Mouse (Mus musculus): ENCODE results near the gene Gtf2i. TPM values are rescaled to one million over a fixed set of nuclear protein-coding genes. Genes with fewer than 3 reads are reported as not detected.

Gene Gtf2i
- total and polyA plus RNA-seq, 2 experiments from 2014 or later = 77.2 to 96.4 TPM

GRCm38 (mm10) chr5:134282603-134283002 lies 32.0 kb downstream of the Gtf2i start:
- no peaks in the 10 kb centered on the region for H3K4me1 ChIP-seq (ENCODE audit: insufficient read depth, low read length)
- TF ChIP-seq CTCF (IDR thresholded peaks at IDR 0.05) = no peak
- no peak overlapping the region for H3K27ac ChIP-seq (ENCODE audit: low read depth, low read length)
- H3K4me2 ChIP-seq (ENCODE audit: low read depth, low read length, poor library complexity, severe bottlenecking) = no peak overlapping the region
- H3K4me3 ChIP-seq (ENCODE audit: low read depth, low read length) = no peak overlapping the region
- ATAC-seq (ENCODE audit: low FRiP score) = no peak
- H3K36me3 ChIP-seq (ENCODE audit: insufficient read depth, low read length) = peaks cover 54% of the 10 kb centered on the region
- 93% methylated on average over 9 of the region's 9 CpGs for WGBS
- no peaks in the 10 kb centered on the region for H3K27me3 ChIP-seq (ENCODE audit: insufficient read depth, low read length)
- no peaks in the 10 kb centered on the region for H3K9me3 ChIP-seq (ENCODE audit: low read length)
- DNase-seq (ENCODE audit: low spot score) = no peak
- H3K9ac ChIP-seq (replicated peaks; ENCODE audit: low read length, poor library complexity, severe bottlenecking) = no peak overlapping the region

GRCm38 (mm10) chr5:134282076-134282475 lies 32.5 kb downstream of the Gtf2i start:
- no peaks in the 10 kb centered on the region for H3K4me1 ChIP-seq (ENCODE audit: insufficient read depth, low read length)
- 73% methylated on average over 3 of the region's 3 CpGs for WGBS
- H3K36me3 ChIP-seq (ENCODE audit: insufficient read depth, low read length) = peaks cover 51% of the 10 kb centered on the region
- H3K4me2 ChIP-seq (ENCODE audit: low read depth, low read length, poor library complexity, severe bottlenecking) = no peak overlapping the region
- H3K9me3 ChIP-seq (ENCODE audit: low read length) = no peaks in the 10 kb centered on the region
- H3K27me3 ChIP-seq (ENCODE audit: insufficient read depth, low read length) = no peaks in the 10 kb centered on the region
- no peak overlapping the region for H3K9ac ChIP-seq (replicated peaks; ENCODE audit: low read length, poor library complexity, severe bottlenecking)
- ATAC-seq (ENCODE audit: low FRiP score) (no peak), DNase-seq (ENCODE audit: low spot score) (no peak)
- no peak for TF ChIP-seq CTCF (IDR thresholded peaks at IDR 0.05)
- H3K27ac ChIP-seq (ENCODE audit: low read depth, low read length) = no peak overlapping the region
- no peak overlapping the region for H3K4me3 ChIP-seq (ENCODE audit: low read depth, low read length)

DNA sequence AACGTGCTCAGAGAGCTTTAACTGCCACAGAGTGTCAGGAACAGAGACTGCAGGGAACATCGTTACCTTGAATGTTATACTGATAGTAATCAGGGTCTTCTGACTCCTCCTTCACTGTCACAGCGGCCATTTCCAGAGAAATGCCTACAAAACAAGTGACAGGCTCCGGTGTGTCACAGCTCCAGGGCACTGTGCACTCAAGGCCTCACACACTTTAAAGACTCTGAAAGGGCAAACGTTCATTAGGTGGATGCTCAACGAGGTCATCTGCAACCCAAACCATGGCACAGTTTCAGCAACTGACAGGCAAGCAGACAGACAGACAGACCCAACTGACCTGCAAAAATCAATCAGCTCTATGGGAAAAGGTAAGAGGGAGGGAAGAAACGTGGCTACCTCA lies 35.2 kb downstream of the Gtf2i start:
- H3K27me3 ChIP-seq (ENCODE audit: insufficient read depth, low read length) = no peaks in the 10 kb centered on the region
- H3K9ac ChIP-seq (replicated peaks; ENCODE audit: low read length, poor library complexity, severe bottlenecking) = no peak overlapping the region
- DNase-seq (ENCODE audit: low spot score) = no peak
- H3K4me1 ChIP-seq (ENCODE audit: insufficient read depth, low read length) = no peaks in the 10 kb centered on the region
- ATAC-seq (ENCODE audit: low FRiP score) = no peak
- H3K36me3 ChIP-seq (ENCODE audit: insufficient read depth, low read length) = peaks cover 49% of the 10 kb centered on the region
- no peak for TF ChIP-seq CTCF (IDR thresholded peaks at IDR 0.05)
- no peak overlapping the region for H3K4me3 ChIP-seq (ENCODE audit: low read depth, low read length)
- H3K27ac ChIP-seq (ENCODE audit: low read depth, low read length) = no peak overlapping the region
- no peaks in the 10 kb centered on the region for H3K9me3 ChIP-seq (ENCODE audit: low read length)
- H3K4me2 ChIP-seq (ENCODE audit: low read depth, low read length, poor library complexity, severe bottlenecking) = no peak overlapping the region
- 89% methylated on average over 7 of the region's 7 CpGs for WGBS

GRCm38 (mm10) chr5:134277109-134277508 lies 37.5 kb downstream of the Gtf2i start:
- Histone ChIP-seq H3K4me2 (ENCODE audit: low read depth, low read length, poor library complexity, severe bottlenecking) (no peak overlapping the region), H3K27me3 (ENCODE audit: insufficient read depth, low read length) (no peaks in the 10 kb centered on the region), H3K27ac (ENCODE audit: low read depth, low read length) (no peak overlapping the region), H3K36me3 (ENCODE audit: insufficient read depth, low read length) (peaks cover 57% of the 10 kb centered on the region), H3K4me3 (ENCODE audit: low read depth, low read length) (no peak overlapping the region), H3K4me1 (ENCODE audit: insufficient read depth, low read length) (no peaks in the 10 kb centered on the region), H3K9me3 (ENCODE audit: low read length) (no peaks in the 10 kb centered on the region), H3K9ac (replicated peaks; ENCODE audit: low read length, poor library complexity, severe bottlenecking) (no peak overlapping the region)
- ATAC-seq (ENCODE audit: low FRiP score) = no peak
- WGBS = 84% methylated on average over 4 of the region's 4 CpGs
- no peak for TF ChIP-seq CTCF (IDR thresholded peaks at IDR 0.05)
- DNase-seq (ENCODE audit: low spot score) = no peak

- Histone ChIP-seq H3K27ac (ENCODE audit: low read depth, low read length) (no peak overlapping the region), H3K4me1 (ENCODE audit: insufficient read depth, low read length) (no peaks in the 10 kb centered on the region), H3K4me2 (ENCODE audit: low read depth, low read length, poor library complexity, severe bottlenecking) (no peak overlapping the region), H3K36me3 (ENCODE audit: insufficient read depth, low read length) (peaks cover 64% of the 10 kb centered on the region), H3K27me3 (ENCODE audit: insufficient read depth, low read length) (no peaks in the 10 kb centered on the region), H3K4me3 (ENCODE audit: low read depth, low read length) (no peak overlapping the region), H3K9me3 (ENCODE audit: low read length) (no peaks in the 10 kb centered on the region), H3K9ac (replicated peaks; ENCODE audit: low read length, poor library complexity, severe bottlenecking) (no peak overlapping the region)
- WGBS = 88% methylated on average over 10 of the region's 10 CpGs
- no peak for DNase-seq (ENCODE audit: low spot score)
- no peak for TF ChIP-seq CTCF (IDR thresholded peaks at IDR 0.05)
- no peak for ATAC-seq (ENCODE audit: low FRiP score)
These were observed 39.0 kb downstream of the Gtf2i start for GRCm38 (mm10) chr5:134275556-134275955.

DNA sequence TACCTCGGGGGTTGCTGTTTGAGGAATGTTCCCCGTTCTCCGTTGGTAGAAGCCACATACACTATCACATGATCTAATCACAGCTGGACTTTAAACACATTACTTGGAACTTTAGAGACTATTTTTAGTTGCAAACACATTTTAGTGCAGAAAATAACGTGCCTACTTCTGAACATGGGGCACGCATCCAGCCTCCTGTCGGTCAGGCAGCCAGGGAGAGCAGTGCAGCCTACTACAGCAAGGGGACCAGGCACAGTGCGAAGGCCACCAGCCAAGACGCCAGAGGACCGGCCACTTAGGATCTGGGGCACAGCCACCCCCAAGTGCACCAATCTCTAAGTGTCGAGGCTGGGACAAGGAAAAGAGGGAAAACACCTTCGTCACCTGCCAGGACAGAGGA lies 39.5 kb downstream of the Gtf2i start:
- H3K36me3 ChIP-seq (ENCODE audit: insufficient read depth, low read length) = peaks cover 63% of the 10 kb centered on the region
- H3K9ac ChIP-seq (replicated peaks; ENCODE audit: low read length, poor library complexity, severe bottlenecking) = no peak overlapping the region
- H3K4me1 ChIP-seq (ENCODE audit: insufficient read depth, low read length) = no peaks in the 10 kb centered on the region
- no peak for TF ChIP-seq CTCF (IDR thresholded peaks at IDR 0.05)
- no peaks in the 10 kb centered on the region for H3K9me3 ChIP-seq (ENCODE audit: low read length)
- whole genome bisulfite sequencing = 88% methylated on average over 11 of the region's 11 CpGs
- no peak overlapping the region for H3K4me2 ChIP-seq (ENCODE audit: low read depth, low read length, poor library complexity, severe bottlenecking)
- no peak overlapping the region for H3K27ac ChIP-seq (ENCODE audit: low read depth, low read length)
- ATAC-seq (ENCODE audit: low FRiP score) (no peak), DNase-seq (ENCODE audit: low spot score) (no peak)
- H3K4me3 ChIP-seq (ENCODE audit: low read depth, low read length) = no peak overlapping the region
- no peaks in the 10 kb centered on the region for H3K27me3 ChIP-seq (ENCODE audit: insufficient read depth, low read length)
